Mouse (Mus musculus): ENCODE results near the gene Itpr2. TPM values are rescaled to one million over a fixed set of nuclear protein-coding genes. Genes with fewer than 3 reads are reported as not detected.

Gene Itpr2
- polyA plus RNA-seq, 1 experiment from 2014 or later, result 10.9 TPM

- WGBS, result 93% methylated on average over 8 of the region's 8 CpGs
- no peaks in the 10 kb centered on the region for H3K27me3 ChIP-seq (ENCODE audit: control insufficient read depth, insufficient read depth, low read length)
- DNase-seq (ENCODE audit: low spot score), result no peak
Measured at GRCm38 (mm10) chr6:146326631-146327030, 175.4 kb downstream of the Itpr2 start.

DNA sequence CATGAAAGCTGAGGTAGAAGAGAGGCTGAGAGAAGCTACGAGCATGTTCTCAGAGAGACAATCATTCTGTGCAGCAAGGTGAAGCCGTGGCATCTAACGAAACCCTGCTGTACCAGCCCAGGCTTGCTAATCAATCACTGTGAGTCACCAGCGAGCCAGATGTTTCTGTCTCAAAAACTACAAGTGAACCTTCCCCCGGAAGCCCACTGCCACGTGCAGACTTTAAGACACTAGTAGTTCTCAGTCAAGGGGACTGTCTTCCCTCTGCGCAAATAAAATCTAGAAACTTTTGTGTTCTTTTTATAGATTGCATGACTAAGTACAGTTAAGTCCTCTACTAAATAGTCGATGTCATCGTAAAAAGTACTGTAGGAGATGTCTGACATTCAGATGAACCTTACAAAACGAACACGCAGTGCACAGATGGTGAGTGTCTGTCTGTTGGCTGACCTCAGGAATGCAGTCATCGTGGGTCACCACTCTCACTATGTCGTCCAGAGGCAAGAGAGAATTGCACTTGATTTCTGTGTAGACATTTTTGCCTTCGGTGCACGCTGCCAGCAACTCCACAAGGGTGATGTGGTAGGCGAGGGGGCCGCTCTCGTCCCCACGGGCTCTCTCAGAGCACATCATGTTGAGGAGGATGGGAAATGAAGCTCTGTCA is 177.3 kb downstream of the Itpr2 start:
- DNase-seq (ENCODE audit: low spot score) (no peak), ATAC-seq (ENCODE audit: low FRiP score, low TSS enrichment) (0 out of 2 replicates have a peak, but pooled peaks have one; percentile 47)
- 41% methylated on average over 19 of the region's 19 CpGs for WGBS
- TF ChIP-seq CTCF (IDR thresholded peaks at IDR 0.05; ENCODE audit: low read depth), result no peak
- TF ChIP-seq EP300 (optimal IDR thresholded peaks at IDR 0.05), result no peak
- Histone ChIP-seq H3K9me3 (ENCODE audit: control insufficient read depth, low read length) (no peaks in the 10 kb centered on the region), H3K27me3 (ENCODE audit: control insufficient read depth, insufficient read depth, low read length) (no peaks in the 10 kb centered on the region), H3K36me3 (ENCODE audit: control insufficient read depth, insufficient read depth, low read length) (no peaks in the 10 kb centered on the region), H3K4me2 (replicated peaks; ENCODE audit: low read depth) (no peak overlapping the region), H3K4me3 (ENCODE audit: low read depth, low read length) (no peak overlapping the region), H3K27ac (replicated peaks) (no peak overlapping the region), H3K4me1 (replicated peaks; ENCODE audit: control insufficient read depth, insufficient read depth) (no peaks in the 10 kb centered on the region; the same call in none of the 2 replicates), H3K9ac (ENCODE audit: low read length) (no peak overlapping the region)

More at GRCm38 (mm10) chr6:146326631-146327030, 175.4 kb downstream of the Itpr2 start:
- Histone ChIP-seq H3K36me3 (ENCODE audit: control insufficient read depth, insufficient read depth, low read length) (no peaks in the 10 kb centered on the region), H3K27ac (replicated peaks) (no peak overlapping the region), H3K4me3 (ENCODE audit: low read depth, low read length) (no peak overlapping the region), H3K9ac (ENCODE audit: low read length) (no peak overlapping the region), H3K9me3 (ENCODE audit: control insufficient read depth, low read length) (no peaks in the 10 kb centered on the region), H3K4me2 (replicated peaks; ENCODE audit: low read depth) (no peak overlapping the region), H3K4me1 (replicated peaks; ENCODE audit: control insufficient read depth, insufficient read depth) (no peaks in the 10 kb centered on the region; the same call in none of the 2 replicates)
- no peak for ATAC-seq (ENCODE audit: low FRiP score, low TSS enrichment)
- TF ChIP-seq EP300 (optimal IDR thresholded peaks at IDR 0.05), result no peak
- no peak for TF ChIP-seq CTCF (IDR thresholded peaks at IDR 0.05; ENCODE audit: low read depth)

- H3K36me3 ChIP-seq (ENCODE audit: control insufficient read depth, insufficient read depth, low read length), result no peaks in the 10 kb centered on the region
- DNase-seq (ENCODE audit: low spot score) (no peak), ATAC-seq (ENCODE audit: low FRiP score, low TSS enrichment) (no peak)
- no peaks in the 10 kb centered on the region for H3K27me3 ChIP-seq (ENCODE audit: control insufficient read depth, insufficient read depth, low read length)
- H3K9me3 ChIP-seq (ENCODE audit: control insufficient read depth, low read length), result no peaks in the 10 kb centered on the region
- no peaks in the 10 kb centered on the region; the same call in none of the 2 replicates for H3K4me1 ChIP-seq (replicated peaks; ENCODE audit: control insufficient read depth, insufficient read depth)
- no peak overlapping the region for H3K9ac ChIP-seq (ENCODE audit: low read length)
- WGBS, result 50% methylated on average over 7 of the region's 7 CpGs
- TF ChIP-seq CTCF (IDR thresholded peaks at IDR 0.05; ENCODE audit: low read depth), result no peak
- H3K4me3 ChIP-seq (ENCODE audit: low read depth, low read length), result no peak overlapping the region
- H3K27ac ChIP-seq (replicated peaks), result no peak overlapping the region; the same call in 1 of the 2 replicates
- no peak overlapping the region for H3K4me2 ChIP-seq (replicated peaks; ENCODE audit: low read depth)
Measured at GRCm38 (mm10) chr6:146322555-146322954, 179.5 kb downstream of the Itpr2 start.

GRCm38 (mm10) chr6:146321951-146322350 is 180.1 kb downstream of the Itpr2 start:
- 30% methylated on average over 4 of the region's 4 CpGs for WGBS
- TF ChIP-seq CTCF (IDR thresholded peaks at IDR 0.05; ENCODE audit: low read depth) (no peak), EP300 (optimal IDR thresholded peaks at IDR 0.05) (no peak)
- Histone ChIP-seq H3K4me1 (replicated peaks; ENCODE audit: control insufficient read depth, insufficient read depth) (no peaks in the 10 kb centered on the region; the same call in none of the 2 replicates), H3K36me3 (ENCODE audit: control insufficient read depth, insufficient read depth, low read length) (no peaks in the 10 kb centered on the region), H3K4me3 (ENCODE audit: low read depth, low read length) (no peak overlapping the region), H3K27ac (replicated peaks) (peak overlapping the region; percentile 45; the same call in 1 of the 2 replicates), H3K27me3 (ENCODE audit: control insufficient read depth, insufficient read depth, low read length) (no peaks in the 10 kb centered on the region), H3K4me2 (replicated peaks; ENCODE audit: low read depth) (no peak overlapping the region), H3K9me3 (ENCODE audit: control insufficient read depth, low read length) (no peaks in the 10 kb centered on the region), H3K9ac (ENCODE audit: low read length) (no peak overlapping the region)
- no peak for DNase-seq (ENCODE audit: low spot score)
- ATAC-seq (ENCODE audit: low FRiP score, low TSS enrichment), result no peak

DNA sequence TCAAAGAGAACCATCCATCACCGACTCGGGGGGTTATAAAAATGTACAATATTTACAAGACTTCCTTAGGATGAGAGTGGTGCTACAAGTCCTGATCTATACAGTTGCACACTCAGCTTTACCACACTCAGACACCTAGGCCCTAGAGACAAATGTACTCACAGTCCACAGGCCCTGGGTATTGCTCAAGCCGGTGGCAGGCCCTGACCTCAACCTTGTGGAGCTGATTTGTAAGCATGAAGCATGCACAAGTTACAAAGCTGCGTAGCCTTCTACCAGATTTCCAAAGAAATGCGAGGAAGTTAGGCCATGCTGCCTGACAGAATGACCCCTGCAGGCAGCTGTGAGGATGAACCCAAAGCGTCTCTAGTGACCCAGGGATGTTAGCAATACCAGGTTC is 185.6 kb downstream of the Itpr2 start:
- H3K9ac ChIP-seq (ENCODE audit: low read length), result no peak overlapping the region
- no peaks in the 10 kb centered on the region for H3K27me3 ChIP-seq (ENCODE audit: control insufficient read depth, insufficient read depth, low read length)
- no peaks in the 10 kb centered on the region for H3K9me3 ChIP-seq (ENCODE audit: control insufficient read depth, low read length)
- no peaks in the 10 kb centered on the region for H3K4me1 ChIP-seq (replicated peaks; ENCODE audit: control insufficient read depth, insufficient read depth)
- no peaks in the 10 kb centered on the region for H3K36me3 ChIP-seq (ENCODE audit: control insufficient read depth, insufficient read depth, low read length)
- 81% methylated on average over 6 of the region's 6 CpGs for WGBS
- ATAC-seq (ENCODE audit: low FRiP score, low TSS enrichment), result no peak
- TF ChIP-seq CTCF (IDR thresholded peaks at IDR 0.05; ENCODE audit: low read depth), result no peak
- no peak for TF ChIP-seq EP300 (optimal IDR thresholded peaks at IDR 0.05)
- no peak overlapping the region for H3K4me3 ChIP-seq (ENCODE audit: low read depth, low read length)
- H3K27ac ChIP-seq (replicated peaks), result no peak overlapping the region
- no peak for DNase-seq (ENCODE audit: low spot score)
- no peak overlapping the region for H3K4me2 ChIP-seq (replicated peaks; ENCODE audit: low read depth)

GRCm38 (mm10) chr6:146315153-146315552 is 186.9 kb downstream of the Itpr2 start:
- Histone ChIP-seq H3K4me2 (replicated peaks; ENCODE audit: low read depth) (no peak overlapping the region), H3K27ac (replicated peaks) (no peak overlapping the region), H3K9ac (ENCODE audit: low read length) (no peak overlapping the region), H3K4me3 (ENCODE audit: low read depth, low read length) (no peak overlapping the region), H3K27me3 (ENCODE audit: control insufficient read depth, insufficient read depth, low read length) (no peaks in the 10 kb centered on the region), H3K9me3 (ENCODE audit: control insufficient read depth, low read length) (no peaks in the 10 kb centered on the region), H3K4me1 (replicated peaks; ENCODE audit: control insufficient read depth, insufficient read depth) (no peaks in the 10 kb centered on the region), H3K36me3 (ENCODE audit: control insufficient read depth, insufficient read depth, low read length) (no peaks in the 10 kb centered on the region)
- no peak for ATAC-seq (ENCODE audit: low FRiP score, low TSS enrichment)
- no peak for DNase-seq (ENCODE audit: low spot score)
- TF ChIP-seq CTCF (IDR thresholded peaks at IDR 0.05; ENCODE audit: low read depth), result no peak
- TF ChIP-seq EP300 (optimal IDR thresholded peaks at IDR 0.05), result no peak
- 90% methylated on average over 8 of the region's 8 CpGs for WGBS

All from stomach, postnatal 0 days (tissue).